Mouse (Mus musculus): Measurements from ENCODE around the gene Rad1. TPM values are rescaled to one million over a fixed set of nuclear protein-coding genes. Genes with fewer than 3 reads are reported as not detected.
"Not testable (repeated sequence)": the region's sequence is repeated elsewhere in the genome, so short reads cannot be mapped to it uniquely, and the experiment has no call there.

The Rad1 gene
- polyA plus RNA-seq, 1 experiment from 2014 or later = 54.2 TPM

DNA sequence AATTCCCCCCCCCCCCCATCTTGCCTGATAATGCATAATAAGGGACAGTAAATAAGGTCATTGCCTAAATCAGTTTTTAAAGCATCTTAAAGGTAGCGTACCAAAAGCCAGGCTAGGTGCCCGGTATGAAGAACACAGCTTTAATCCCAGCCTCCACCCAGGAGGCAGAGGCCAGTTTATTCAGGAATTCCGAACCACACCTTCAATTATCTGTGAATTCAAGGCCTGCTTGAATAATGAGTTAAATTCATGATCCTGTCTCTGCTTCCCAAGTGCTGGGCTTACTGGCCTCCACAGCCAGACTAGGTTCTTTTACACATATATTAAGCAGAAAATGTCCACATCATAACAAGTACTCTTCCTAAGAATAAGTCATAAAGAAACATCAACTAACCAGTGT lies 14.9 kb upstream of the Rad1 start:
- Histone ChIP-seq H3K9me3 (no peaks in the 10 kb centered on the region), H3K4me3 (peak overlapping the region; percentile 84), H3K36me3 (replicated peaks) (peaks cover 21% of the 10 kb centered on the region), H3K27ac (peak overlapping the region; percentile 92), H3K4me1 (peaks cover 27% of the 10 kb centered on the region), H3K27me3 (ENCODE audit: poor library complexity, severe bottlenecking) (no peaks in the 10 kb centered on the region)
- WGBS = 13% methylated on average over 3 of the region's 3 CpGs
- DNase-seq (ENCODE audit: extremely low spot score, low spot score) = no peak

DNA sequence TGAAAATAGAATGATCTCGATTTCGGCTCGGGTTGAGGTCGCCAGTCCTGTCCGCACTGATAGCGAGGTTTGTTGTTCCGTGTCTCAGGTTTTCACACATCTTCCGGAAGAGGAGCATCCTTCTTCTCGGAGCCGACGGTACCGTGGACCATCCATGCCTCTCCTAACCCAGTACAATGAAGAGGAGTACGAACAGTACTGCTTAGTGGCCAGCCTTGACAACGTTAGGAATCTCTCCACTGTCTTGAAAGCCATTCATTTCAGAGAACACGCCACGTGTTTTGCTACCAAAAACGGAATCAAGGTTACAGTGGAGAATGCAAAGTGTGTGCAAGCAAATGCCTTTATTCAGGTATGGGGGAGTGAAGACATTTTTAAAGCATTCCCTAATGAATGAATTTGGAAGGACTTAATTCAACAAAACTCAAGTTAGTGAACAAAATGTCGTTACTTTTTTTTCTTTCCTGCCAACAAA lies 584 bp downstream of the Rad1 start:
- Histone ChIP-seq H3K4me3 (peak overlapping the region; percentile 86), H3K36me3 (replicated peaks) (peaks cover 56% of the 10 kb centered on the region), H3K27ac (peak overlapping the region; percentile 94), H3K4me1 (peaks cover 24% of the 10 kb centered on the region), H3K27me3 (ENCODE audit: poor library complexity, severe bottlenecking) (no peaks in the 10 kb centered on the region), H3K9me3 (no peaks in the 10 kb centered on the region)
- 1% methylated on average over 18 of the region's 18 CpGs for WGBS
- no peak for DNase-seq (ENCODE audit: extremely low spot score, low spot score)

DNA sequence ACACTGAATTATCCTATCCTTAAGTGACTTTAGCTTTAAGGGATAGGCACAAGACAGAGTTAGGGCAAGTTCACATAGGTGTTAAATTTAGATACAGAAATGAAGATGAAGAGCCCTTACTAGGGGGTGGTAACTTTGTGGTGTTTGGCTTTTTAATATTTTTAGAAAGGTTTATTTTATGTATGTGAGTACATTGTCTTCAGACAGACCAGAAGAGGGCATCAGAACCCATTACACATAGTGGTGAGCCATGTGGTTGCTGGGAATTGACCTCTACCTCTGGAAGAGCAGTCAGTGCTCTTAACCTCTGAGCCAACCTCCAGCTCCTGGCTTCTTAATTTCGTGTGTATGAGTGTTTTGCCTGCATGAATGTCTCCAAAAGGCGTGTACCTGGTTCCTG lies 1.4 kb downstream of the Rad1 start:
- H3K4me1 ChIP-seq = peaks cover 24% of the 10 kb centered on the region
- no peak for DNase-seq (ENCODE audit: extremely low spot score, low spot score)
- 80% methylated on average over 2 of the region's 2 CpGs for WGBS
- no peaks in the 10 kb centered on the region for H3K9me3 ChIP-seq
- H3K4me3 ChIP-seq = peak overlapping the region; percentile 86
- no peaks in the 10 kb centered on the region for H3K27me3 ChIP-seq (ENCODE audit: poor library complexity, severe bottlenecking)
- H3K36me3 ChIP-seq (replicated peaks) = peaks cover 56% of the 10 kb centered on the region
- H3K27ac ChIP-seq = no peak overlapping the region

DNA sequence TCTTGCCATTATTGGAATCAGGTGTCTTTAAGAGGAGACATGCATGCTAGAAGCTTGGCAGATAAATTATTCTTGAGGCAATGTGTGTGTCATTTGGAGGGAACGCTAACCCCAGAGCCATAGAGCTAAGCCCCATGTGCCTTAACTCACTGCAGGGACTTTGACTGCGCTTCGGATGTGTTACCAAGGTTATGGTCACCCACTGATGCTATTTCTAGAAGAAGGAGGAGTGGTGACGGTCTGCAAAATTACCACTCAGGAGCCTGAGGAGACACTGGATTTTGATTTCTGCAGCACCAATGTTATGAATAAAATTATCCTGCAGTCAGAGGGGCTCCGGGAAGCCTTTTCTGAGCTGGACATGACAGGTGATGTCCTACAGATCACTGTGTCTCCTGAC lies 4.3 kb downstream of the Rad1 start:
- Histone ChIP-seq H3K4me3 (no peak overlapping the region), H3K9me3 (no peaks in the 10 kb centered on the region), H3K4me1 (peaks cover 12% of the 10 kb centered on the region), H3K36me3 (replicated peaks) (peaks cover 67% of the 10 kb centered on the region), H3K27ac (no peak overlapping the region), H3K27me3 (ENCODE audit: poor library complexity, severe bottlenecking) (no peaks in the 10 kb centered on the region)
- DNase-seq (ENCODE audit: extremely low spot score, low spot score) = no peak
- 95% methylated on average over 5 of the region's 5 CpGs for WGBS

DNA sequence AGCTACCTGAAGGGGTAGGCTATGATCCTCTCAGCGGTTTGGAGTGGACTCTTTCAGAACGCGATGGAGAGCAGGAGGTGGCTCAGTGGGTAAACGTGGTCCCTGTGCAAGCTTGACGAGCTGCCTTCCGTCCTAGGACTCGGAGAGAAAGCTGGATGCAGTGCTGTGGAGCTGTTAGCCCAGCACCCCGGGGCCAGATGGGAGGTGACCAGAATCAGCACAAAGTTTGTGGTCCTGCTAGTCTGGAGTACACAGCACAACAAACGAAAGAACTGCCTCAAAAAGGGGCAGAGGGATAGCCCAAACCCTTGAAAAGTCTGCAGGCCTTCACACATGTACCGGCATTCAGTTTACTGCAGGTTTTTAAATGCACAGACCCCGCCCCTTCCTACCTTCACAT lies 10.1 kb downstream of the Rad1 start:
- 93% methylated on average over 11 of the region's 11 CpGs for WGBS
- H3K9me3 ChIP-seq = no peaks in the 10 kb centered on the region
- no peak overlapping the region for H3K4me3 ChIP-seq
- H3K4me1 ChIP-seq = no peaks in the 10 kb centered on the region
- DNase-seq (ENCODE audit: extremely low spot score, low spot score) = no peak
- no peak overlapping the region for H3K27ac ChIP-seq
- peaks cover 49% of the 10 kb centered on the region for H3K36me3 ChIP-seq (replicated peaks)
- H3K27me3 ChIP-seq (ENCODE audit: poor library complexity, severe bottlenecking) = no peaks in the 10 kb centered on the region

DNA sequence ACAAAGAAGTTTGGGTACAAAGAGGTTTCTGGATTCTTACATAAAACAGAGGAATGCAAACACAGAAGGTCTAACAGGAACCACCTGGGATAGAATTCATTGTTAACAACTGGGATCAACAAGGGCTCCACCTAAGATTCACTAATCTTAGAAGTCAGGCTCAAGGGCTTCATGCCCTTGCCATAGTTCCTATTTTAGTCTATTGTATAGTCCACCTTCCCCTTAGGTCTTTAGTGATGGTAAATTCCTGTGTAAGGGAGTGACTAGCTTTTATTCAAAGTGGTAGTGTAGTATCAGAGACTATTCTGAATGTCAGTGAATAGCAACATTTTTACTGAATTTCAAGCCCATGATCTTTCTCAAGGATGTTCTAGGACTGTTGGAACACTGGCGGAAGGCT lies 10.9 kb downstream of the Rad1 start:
- DNase-seq (ENCODE audit: extremely low spot score, low spot score); H3K4me1 ChIP-seq; H3K9me3 ChIP-seq; H3K27me3 ChIP-seq (ENCODE audit: poor library complexity, severe bottlenecking); H3K27ac ChIP-seq; H3K4me3 ChIP-seq: not testable (repeated sequence)
- 98% methylated on average over 1 of the region's 1 CpGs for WGBS
- peaks cover 43% of the 10 kb centered on the region for H3K36me3 ChIP-seq (replicated peaks)

DNA sequence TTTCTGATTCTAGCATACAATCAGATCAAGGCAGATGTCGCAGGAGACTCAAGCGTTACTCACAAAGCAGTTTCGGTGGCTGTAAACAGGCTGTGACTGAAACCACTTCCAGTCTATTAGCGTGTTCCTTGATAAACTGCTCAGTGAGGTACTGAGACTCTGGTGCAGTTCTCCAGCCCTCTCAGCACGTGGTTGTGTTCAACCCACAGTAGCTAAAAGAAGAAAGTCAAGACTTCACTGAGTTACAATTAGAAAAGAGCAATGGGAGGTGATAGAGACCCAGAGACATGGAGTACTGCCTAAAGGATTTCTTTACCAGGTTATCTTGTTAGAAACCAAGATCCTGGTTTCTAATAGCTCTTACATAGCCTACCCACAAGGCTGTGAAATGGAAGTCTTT lies 13.8 kb downstream of the Rad1 start:
- Histone ChIP-seq H3K27me3 (ENCODE audit: poor library complexity, severe bottlenecking) (no peaks in the 10 kb centered on the region), H3K36me3 (replicated peaks) (peaks cover 14% of the 10 kb centered on the region), H3K27ac (no peak overlapping the region), H3K9me3 (no peaks in the 10 kb centered on the region), H3K4me3 (no peak overlapping the region), H3K4me1 (no peaks in the 10 kb centered on the region)
- 77% methylated on average over 5 of the region's 5 CpGs for WGBS
- no peak for DNase-seq (ENCODE audit: extremely low spot score, low spot score)

DNA sequence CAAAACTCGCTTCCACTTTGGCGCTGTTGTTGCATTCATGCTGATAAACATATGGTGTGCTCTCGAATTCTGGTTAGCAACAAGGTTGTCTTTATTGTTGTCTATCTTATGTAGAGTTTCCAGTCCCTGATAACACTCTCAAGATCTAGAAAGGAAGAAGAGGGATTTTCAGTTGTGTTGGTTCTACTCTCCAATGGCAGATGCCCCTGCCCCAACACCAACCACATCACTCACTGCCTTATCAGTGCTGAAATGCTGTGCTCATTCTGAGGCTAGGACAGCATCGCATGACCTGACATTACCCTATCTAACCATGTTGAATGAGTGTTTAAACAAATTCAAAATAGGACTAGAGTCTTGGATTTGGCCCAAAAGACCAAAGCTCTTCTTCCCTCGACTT lies 14.2 kb downstream of the Rad1 start:
- Histone ChIP-seq H3K27me3 (ENCODE audit: poor library complexity, severe bottlenecking) (no peaks in the 10 kb centered on the region), H3K9me3 (no peaks in the 10 kb centered on the region), H3K4me3 (no peak overlapping the region), H3K36me3 (replicated peaks) (peaks cover 9% of the 10 kb centered on the region), H3K4me1 (no peaks in the 10 kb centered on the region), H3K27ac (no peak overlapping the region)
- DNase-seq (ENCODE audit: extremely low spot score, low spot score) = no peak
- 86% methylated on average over 5 of the region's 5 CpGs for WGBS

DNA sequence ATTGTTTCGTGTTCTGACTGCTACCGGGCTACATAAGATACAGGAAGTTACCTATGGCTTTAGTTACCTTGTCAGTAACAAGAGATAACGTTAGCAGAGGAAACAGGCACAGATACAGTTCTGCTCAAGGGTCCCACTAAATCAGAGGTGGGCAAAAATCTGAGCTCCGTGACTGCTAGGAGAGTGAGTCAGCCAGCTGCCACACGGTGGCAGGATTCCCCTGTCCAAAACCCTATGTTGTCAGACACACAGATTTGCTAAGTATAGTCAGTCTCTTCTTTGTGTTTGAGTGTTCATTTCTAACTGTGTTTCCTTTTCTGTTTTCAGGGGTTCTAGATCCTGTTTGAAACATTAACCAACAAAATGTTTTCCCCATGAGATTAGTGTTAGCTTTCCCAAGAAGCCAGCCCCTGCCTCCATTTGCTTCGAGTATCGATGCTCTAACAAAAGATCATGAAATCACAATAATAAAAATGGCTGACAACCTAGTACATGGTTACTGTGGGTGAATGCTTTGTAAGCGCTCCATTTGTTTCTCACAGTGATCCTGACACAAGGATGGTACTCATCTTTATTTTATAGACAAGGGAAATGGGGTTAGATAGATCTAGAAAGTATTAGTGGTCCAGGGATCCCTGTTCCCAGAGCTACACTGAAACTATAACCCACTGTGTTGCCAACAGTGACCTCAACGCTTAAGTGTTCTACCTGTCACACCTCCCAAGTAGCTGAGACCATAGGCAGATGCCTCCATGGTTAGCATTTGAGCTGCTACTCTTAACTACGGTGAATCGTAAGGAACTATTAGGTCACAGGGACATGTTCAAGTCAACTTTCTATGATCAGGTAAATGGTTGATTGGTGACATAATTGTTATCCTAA lies 15.3 kb downstream of the Rad1 start:
- Histone ChIP-seq H3K4me1 (no peaks in the 10 kb centered on the region), H3K4me3 (no peak overlapping the region), H3K27ac (no peak overlapping the region), H3K27me3 (ENCODE audit: poor library complexity, severe bottlenecking) (no peaks in the 10 kb centered on the region), H3K36me3 (replicated peaks) (peaks cover 4% of the 10 kb centered on the region), H3K9me3 (no peaks in the 10 kb centered on the region)
- DNase-seq (ENCODE audit: extremely low spot score, low spot score) = peak; percentile 52
- 60% methylated on average over 11 of the region's 11 CpGs for WGBS

DNA sequence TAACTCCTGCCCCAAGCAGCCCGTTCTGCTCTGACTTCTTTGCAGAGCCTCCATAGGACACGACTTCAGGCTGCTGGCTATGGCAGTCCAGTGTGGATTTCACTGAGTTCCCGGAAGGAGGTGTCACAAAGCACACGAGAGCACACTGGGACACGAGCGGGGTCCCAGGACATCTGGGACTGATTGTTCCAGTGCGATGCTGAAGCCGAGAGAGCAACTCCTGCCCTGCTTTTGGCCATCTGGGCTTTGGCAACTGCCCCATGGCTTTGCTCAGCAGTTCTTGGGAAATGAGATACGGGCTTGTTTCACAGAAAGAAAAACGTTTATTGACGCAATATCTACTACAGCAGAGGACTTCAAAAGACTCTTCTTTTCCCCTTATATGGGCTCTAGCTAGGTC lies 20.3 kb downstream of the Rad1 start:
- no peak overlapping the region for H3K27ac ChIP-seq
- H3K4me3 ChIP-seq = no peak overlapping the region
- 60% methylated on average over 11 of the region's 11 CpGs for WGBS
- H3K4me1 ChIP-seq = no peaks in the 10 kb centered on the region
- H3K27me3 ChIP-seq (ENCODE audit: poor library complexity, severe bottlenecking) = no peaks in the 10 kb centered on the region
- no peak for DNase-seq (ENCODE audit: extremely low spot score, low spot score)
- no peaks in the 10 kb centered on the region for H3K36me3 ChIP-seq (replicated peaks)
- H3K9me3 ChIP-seq = no peaks in the 10 kb centered on the region

DNA sequence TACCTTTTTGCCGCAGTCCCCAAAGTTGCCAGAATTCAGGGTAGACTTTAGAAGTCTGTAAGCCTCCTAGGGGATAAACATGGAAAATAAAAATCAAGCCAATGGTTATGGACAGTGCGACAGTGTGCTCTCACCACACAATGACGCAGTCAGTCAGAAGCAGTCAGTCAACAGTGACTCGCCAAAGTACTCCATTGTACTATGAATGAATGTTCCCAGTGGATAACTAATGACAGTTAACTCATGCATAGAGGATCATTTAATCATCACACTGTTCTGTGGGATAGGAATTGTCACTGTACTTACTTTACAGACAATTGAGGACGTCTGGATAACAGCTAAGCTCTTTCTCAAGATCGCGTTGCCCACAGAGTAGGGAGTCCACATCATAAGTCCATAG lies 29.3 kb downstream of the Rad1 start:
- Histone ChIP-seq H3K27ac (no peak overlapping the region), H3K36me3 (replicated peaks) (no peaks in the 10 kb centered on the region), H3K4me3 (no peak overlapping the region), H3K4me1 (no peaks in the 10 kb centered on the region), H3K9me3 (no peaks in the 10 kb centered on the region), H3K27me3 (ENCODE audit: poor library complexity, severe bottlenecking) (no peaks in the 10 kb centered on the region)
- no peak for DNase-seq (ENCODE audit: extremely low spot score, low spot score)
- 91% methylated on average over 7 of the region's 7 CpGs for WGBS

DNA sequence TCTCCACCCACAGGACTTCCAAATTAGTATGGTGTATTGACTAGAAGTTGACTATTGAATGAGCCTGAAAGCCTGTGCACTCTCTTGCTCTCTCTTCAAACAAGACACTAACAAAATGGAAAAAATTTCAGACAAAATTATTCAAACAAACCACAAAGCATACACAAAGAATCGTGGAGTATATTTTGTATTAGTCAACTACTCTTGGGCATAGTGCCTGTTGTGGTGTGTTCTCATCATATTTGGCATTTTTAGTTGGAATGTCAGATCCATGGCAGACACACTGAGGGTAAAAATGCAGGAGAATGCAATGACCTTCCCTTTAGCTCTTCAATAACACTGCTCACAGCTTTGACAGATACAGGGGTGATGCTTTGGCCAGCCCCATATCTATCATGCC lies 40.1 kb downstream of the Rad1 start:
- Histone ChIP-seq H3K27ac (no peak overlapping the region), H3K36me3 (replicated peaks) (no peaks in the 10 kb centered on the region), H3K4me1 (no peaks in the 10 kb centered on the region), H3K9me3 (no peaks in the 10 kb centered on the region), H3K27me3 (ENCODE audit: poor library complexity, severe bottlenecking) (no peaks in the 10 kb centered on the region), H3K4me3 (no peak overlapping the region)
- no peak for DNase-seq (ENCODE audit: extremely low spot score, low spot score)
- WGBS = 73% methylated on average over 1 of the region's 1 CpGs

DNA sequence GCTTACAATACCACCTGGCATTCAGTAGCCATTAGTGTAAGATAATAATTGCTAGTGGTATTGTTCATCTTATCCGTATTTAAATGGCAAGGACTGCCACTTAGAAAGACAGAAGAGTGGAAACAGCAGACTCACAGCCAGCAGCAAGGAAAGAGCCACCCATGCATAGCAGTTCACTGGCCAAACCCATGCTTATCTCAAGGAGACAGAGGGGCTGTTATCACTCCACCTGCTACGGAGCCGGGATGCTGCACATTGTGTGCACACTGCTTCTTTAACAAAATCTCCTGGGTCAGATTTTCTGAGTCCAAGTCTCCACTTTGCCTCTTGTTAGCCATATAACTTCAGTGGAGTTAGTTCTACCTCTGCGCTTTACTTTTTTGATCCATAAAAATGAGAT lies 45.5 kb downstream of the Rad1 start:
- WGBS = 89% methylated on average over 4 of the region's 4 CpGs
- Histone ChIP-seq H3K27ac (no peak overlapping the region), H3K4me1 (no peaks in the 10 kb centered on the region), H3K36me3 (replicated peaks) (no peaks in the 10 kb centered on the region), H3K27me3 (ENCODE audit: poor library complexity, severe bottlenecking) (no peaks in the 10 kb centered on the region), H3K9me3 (no peaks in the 10 kb centered on the region), H3K4me3 (no peak overlapping the region)
- DNase-seq (ENCODE audit: extremely low spot score, low spot score) = no peak
